Mouse (Mus musculus) intestine, embryonic 14.5 days (tissue): ENCODE measurements around the gene Tmem182. TPM values are rescaled to one million over a fixed set of nuclear protein-coding genes. Genes with fewer than 3 reads are reported as not detected.

Experiments used
- polyA plus RNA-seq: library from polyadenylated mRNA; unstranded; fragments of >200 nt; fragmentation: Nextera tagmentation; extraction: Ambion mirVana; gene quantifications from 2 replicates; pipeline ENCODE4 v1.2.1, GENCODE M21; 2014

Gene Tmem182
- polyA plus RNA-seq, 1 experiment from 2014 or later, result 0.19 TPM

Other genes starting within 250 kb of the Tmem182 start
- not detected in 2 replicates for gene Slc9a4, start 225.5 kb upstream of the Tmem182 start, polyA plus RNA-seq
- 0.16 and 0.20 TPM in 2 replicates for gene Slc9a2, start 125.0 kb upstream of the Tmem182 start, polyA plus RNA-seq
- 4.2 and 4.6 TPM in 2 replicates for gene Mfsd9, start 14.9 kb upstream of the Tmem182 start, polyA plus RNA-seq